Mouse (Mus musculus) liver, postnatal 0 days (tissue): ENCODE results near the gene Clasp1.

Experiments used
- CTCF ChIP-seq: sonication (generic); IDR thresholded peaks from 2 replicates; pipeline ENCODE4 v1.5.1; 2016; ENCODE audit warnings: antibody characterized with exemption, low read depth
- EP300 ChIP-seq: IDR thresholded peaks from 2 replicates; pipeline ENCODE4 v1.6.1; 2016; ENCODE audit warnings: antibody characterized with exemption, low read depth, mild to moderate bottlenecking

- no peak for TF ChIP-seq CTCF
- no peak for TF ChIP-seq EP300
These were observed 94.7 kb downstream of the Clasp1 start for GRCm38 (mm10) chr1:118483504-118484096.
